Mouse (Mus musculus) macrophage (primary cell): ENCODE measurements around the gene Fam49a. TPM values are rescaled to one million over a fixed set of nuclear protein-coding genes. Genes with fewer than 3 reads are reported as not detected.
A peak's percentile ranks its signal among the peaks of the same experiment; 100 is the strongest.

Experiments
- H3K27ac ChIP-seq: fragments of 350-480 bp; formaldehyde crosslinking; 2 replicates; pipeline ENCODE4 v1.9.0; 2021
- H3K36me3 ChIP-seq: fragments of 350-480 bp; formaldehyde crosslinking; 2 replicates; pipeline ENCODE4 v1.9.0; 2021; ENCODE audit errors: inconsistent target
- H3K4me3 ChIP-seq: fragments of 350-480 bp; formaldehyde crosslinking; 2 replicates; pipeline ENCODE4 v1.9.0; 2021; ENCODE audit errors: inconsistent target
- H3K79me2 ChIP-seq: fragments of 350-480 bp; formaldehyde crosslinking; 2 replicates; pipeline ENCODE4 v1.9.0; 2021; ENCODE audit errors: inconsistent target
- WGBS: methylation state at CpG from one replicate; pipeline ENCODE4 v1.1.7; 2026; ENCODE audit warnings: inconsistent platforms; ENCODE audit not compliant: missing documents; 5-methylcytosine and 5-hydroxymethylcytosine counted together
- polyA plus RNA-seq: library from polyadenylated mRNA; stranded (reverse); fragments of 250-400 nt; gene quantifications from 3 replicates; pipeline ENCODE4 v1.2.4, GENCODE M21; 2018; ENCODE audit warnings: inconsistent platforms

The Fam49a gene
- polyA plus RNA-seq, 1 experiment from 2014 or later, result 41.6 TPM

DNA sequence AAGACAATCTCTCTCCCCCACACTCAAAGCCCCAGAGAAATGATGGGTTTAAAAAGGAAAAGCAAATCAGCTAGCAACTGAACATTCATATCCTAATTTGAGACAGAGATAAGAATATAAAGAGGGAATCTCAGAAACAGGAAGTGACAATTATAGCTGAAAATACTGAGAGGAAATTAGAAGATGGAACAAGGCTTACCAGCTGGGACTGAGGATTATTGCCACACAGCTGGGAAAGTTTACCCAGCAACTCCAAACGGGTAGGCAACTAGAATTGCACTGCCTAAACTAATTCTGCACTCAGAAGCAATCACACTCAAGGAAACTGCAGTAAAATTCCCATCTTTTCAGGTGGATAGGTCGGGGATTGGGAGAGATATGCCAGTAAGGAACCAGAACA, 12.4 kb upstream of the Fam49a start:
- peak overlapping the region; percentile 18; the same call in 1 of the 2 replicates for H3K27ac ChIP-seq

GRCm38 (mm10) chr12:12253526-12253925, 8.4 kb upstream of the Fam49a start:
- no peaks in the 10 kb centered on the region for H3K36me3 ChIP-seq
- no peaks in the 10 kb centered on the region for H3K79me2 ChIP-seq
- 83% methylated on average over 5 of the region's 5 CpGs for WGBS
- no peak overlapping the region for H3K27ac ChIP-seq
- H3K4me3 ChIP-seq, result no peak overlapping the region

More for the DNA sequence above, 12.4 kb upstream of the Fam49a start:
- no peak overlapping the region for H3K4me3 ChIP-seq
- no peaks in the 10 kb centered on the region for H3K36me3 ChIP-seq
- WGBS, result 45% methylated on average over 2 of the region's 2 CpGs
- H3K79me2 ChIP-seq, result no peaks in the 10 kb centered on the region

DNA sequence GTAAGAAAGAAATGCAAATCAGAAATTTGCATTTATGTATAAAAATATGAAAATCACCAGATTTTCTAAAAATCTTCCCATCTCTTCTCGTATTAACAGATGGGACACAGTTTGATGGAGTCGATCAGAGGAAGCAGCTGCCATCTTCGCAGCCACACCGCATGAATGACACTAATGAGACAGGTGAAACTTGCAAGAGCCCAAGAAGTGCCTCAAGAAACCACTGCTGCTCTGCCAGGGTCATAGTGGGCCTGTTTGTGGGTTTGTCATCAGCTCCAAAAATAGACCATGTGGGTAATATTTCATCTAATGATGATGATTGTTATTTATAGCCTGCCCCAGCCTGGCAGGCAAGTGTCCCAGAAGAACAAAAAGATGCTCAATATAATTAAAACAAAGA, 7.8 kb upstream of the Fam49a start:
- Histone ChIP-seq H3K36me3 (no peaks in the 10 kb centered on the region), H3K4me3 (no peak overlapping the region), H3K79me2 (no peaks in the 10 kb centered on the region), H3K27ac (no peak overlapping the region)
- WGBS, result 84% methylated on average over 4 of the region's 4 CpGs

GRCm38 (mm10) chr12:12260979-12261960, 669 bp upstream of the Fam49a start:
- Histone ChIP-seq H3K27ac (no peak overlapping the region), H3K36me3 (no peaks in the 10 kb centered on the region), H3K4me3 (no peak overlapping the region), H3K79me2 (peaks cover 37% of the 10 kb centered on the region)
- 90% methylated on average over 9 of the region's 9 CpGs for WGBS

GRCm38 (mm10) chr12:12263371-12263791, 1.4 kb downstream of the Fam49a start:
- Histone ChIP-seq H3K36me3 (no peaks in the 10 kb centered on the region; the same call in 1 of the 2 replicates), H3K27ac (peak overlapping the region; percentile 42), H3K4me3 (peak overlapping the region; percentile 61; the same call in 1 of the 2 replicates), H3K79me2 (peaks cover 58% of the 10 kb centered on the region)
- 18% methylated on average over 1 of the region's 1 CpGs for WGBS

DNA sequence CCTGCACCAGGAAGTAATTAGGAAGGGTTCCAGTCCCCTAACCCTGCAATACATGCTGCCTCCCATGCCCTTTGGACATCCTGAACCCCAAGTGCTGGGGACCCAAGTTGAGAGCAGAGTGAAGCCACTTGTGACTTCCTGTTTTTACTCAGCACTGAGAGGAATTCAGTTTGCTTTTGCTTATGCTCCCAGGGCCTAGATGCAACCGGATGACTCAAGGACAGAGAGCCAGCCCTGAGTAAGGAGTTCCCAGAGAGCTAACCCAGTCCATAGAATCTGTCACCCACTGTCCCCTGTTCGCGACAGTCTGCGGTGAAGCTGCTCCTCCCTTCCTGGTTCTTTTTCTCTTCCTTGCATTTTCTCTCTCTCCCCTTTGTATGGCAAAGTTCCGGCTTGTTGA, 2.2 kb downstream of the Fam49a start:
- Histone ChIP-seq H3K36me3 (no peaks in the 10 kb centered on the region; the same call in 1 of the 2 replicates), H3K79me2 (peaks cover 66% of the 10 kb centered on the region), H3K27ac (peak overlapping the region; percentile 42), H3K4me3 (no peak overlapping the region)
- 24% methylated on average over 5 of the region's 5 CpGs for WGBS

GRCm38 (mm10) chr12:12266552-12266951, 4.6 kb downstream of the Fam49a start:
- H3K79me2 ChIP-seq, result peaks cover 82% of the 10 kb centered on the region
- H3K27ac ChIP-seq, result no peak overlapping the region
- H3K36me3 ChIP-seq, result no peaks in the 10 kb centered on the region; the same call in 1 of the 2 replicates
- 100% methylated on average over 1 of the region's 1 CpGs for WGBS
- H3K4me3 ChIP-seq, result no peak overlapping the region

- 31% methylated on average over 3 of the region's 3 CpGs for WGBS
- Histone ChIP-seq H3K27ac (peak overlapping the region; percentile 55), H3K79me2 (peaks cover 92% of the 10 kb centered on the region), H3K36me3 (no peaks in the 10 kb centered on the region; the same call in 1 of the 2 replicates), H3K4me3 (no peak overlapping the region)
These were observed 8.6 kb downstream of the Fam49a start for GRCm38 (mm10) chr12:12270495-12270894.

- WGBS, result 83% methylated on average over 6 of the region's 6 CpGs
- Histone ChIP-seq H3K79me2 (peaks cover 91% of the 10 kb centered on the region), H3K4me3 (no peak overlapping the region), H3K36me3 (no peaks in the 10 kb centered on the region), H3K27ac (no peak overlapping the region)
These were observed 12.2 kb downstream of the Fam49a start for GRCm38 (mm10) chr12:12274115-12274514.

GRCm38 (mm10) chr12:12275124-12275779, 13.3 kb downstream of the Fam49a start:
- H3K79me2 ChIP-seq, result peaks cover 91% of the 10 kb centered on the region
- H3K27ac ChIP-seq, result no peak overlapping the region
- H3K4me3 ChIP-seq, result no peak overlapping the region
- WGBS, result 82% methylated on average over 4 of the region's 4 CpGs
- no peaks in the 10 kb centered on the region for H3K36me3 ChIP-seq

GRCm38 (mm10) chr12:12277741-12278463, 16.0 kb downstream of the Fam49a start:
- Histone ChIP-seq H3K4me3 (no peak overlapping the region), H3K27ac (no peak overlapping the region), H3K79me2 (peaks cover 96% of the 10 kb centered on the region), H3K36me3 (no peaks in the 10 kb centered on the region)
- 82% methylated on average over 4 of the region's 4 CpGs for WGBS

- WGBS, result 47% methylated on average over 7 of the region's 7 CpGs
- no peak overlapping the region for H3K27ac ChIP-seq
- no peaks in the 10 kb centered on the region for H3K36me3 ChIP-seq
- H3K4me3 ChIP-seq, result no peak overlapping the region
- peaks cover 96% of the 10 kb centered on the region for H3K79me2 ChIP-seq
These were observed 16.5 kb downstream of the Fam49a start for GRCm38 (mm10) chr12:12278464-12278872.

DNA sequence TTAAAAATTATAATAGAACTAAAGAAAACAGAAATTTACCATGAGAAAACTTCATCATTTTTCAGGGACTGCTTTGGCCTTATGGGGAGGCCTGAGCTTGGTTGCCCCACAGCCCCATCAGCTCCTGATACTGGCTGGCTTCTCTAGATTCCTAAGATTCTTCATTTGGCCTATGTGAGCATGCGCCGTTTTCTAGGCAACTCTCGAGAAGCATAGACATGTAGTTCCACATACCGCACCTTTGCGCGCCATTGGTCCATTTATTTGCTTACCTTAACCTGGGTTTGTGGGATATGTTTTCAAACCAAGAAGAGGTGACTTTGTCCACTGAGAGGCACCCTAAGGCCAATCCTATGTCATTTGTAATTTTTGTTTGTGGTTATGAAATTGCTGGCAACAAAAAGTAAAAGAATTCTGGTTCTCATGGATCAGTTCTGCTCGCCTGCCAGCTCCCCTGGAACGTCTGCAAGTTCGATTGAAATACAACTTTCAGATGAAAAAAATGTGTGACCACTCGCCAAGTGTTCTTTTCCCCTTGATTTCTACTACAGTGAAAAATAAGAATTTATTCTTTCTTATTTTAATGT, 21.9 kb downstream of the Fam49a start:
- no peak overlapping the region for H3K27ac ChIP-seq
- no peaks in the 10 kb centered on the region for H3K36me3 ChIP-seq
- peaks cover 87% of the 10 kb centered on the region; the same call in 1 of the 2 replicates for H3K79me2 ChIP-seq
- WGBS, result 95% methylated on average over 10 of the region's 10 CpGs
- no peak overlapping the region for H3K4me3 ChIP-seq

DNA sequence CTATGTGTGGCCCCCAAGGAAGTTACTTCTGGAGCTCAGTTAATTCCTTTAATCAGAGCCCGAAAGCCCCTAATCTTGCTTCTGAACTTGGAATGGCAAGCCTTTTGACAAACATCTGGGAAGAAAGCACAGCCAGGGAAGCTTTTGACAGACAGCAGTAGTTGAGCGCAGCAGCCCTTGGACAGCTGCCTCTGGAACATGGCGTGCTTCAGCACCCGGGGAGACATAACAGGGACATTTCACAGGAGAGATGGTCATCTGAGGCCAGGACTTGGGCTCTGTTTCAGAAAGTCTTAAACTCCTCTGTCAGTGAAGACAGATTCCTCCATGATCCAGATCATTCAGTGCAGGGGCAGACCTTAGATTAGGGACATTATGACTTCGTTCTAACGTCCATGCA, 22.6 kb downstream of the Fam49a start:
- H3K79me2 ChIP-seq, result peaks cover 82% of the 10 kb centered on the region; the same call in 1 of the 2 replicates
- no peak overlapping the region for H3K27ac ChIP-seq
- no peaks in the 10 kb centered on the region for H3K36me3 ChIP-seq
- no peak overlapping the region for H3K4me3 ChIP-seq
- WGBS, result 88% methylated on average over 6 of the region's 6 CpGs
